Mouse (Mus musculus) G1E (cell line): ENCODE data around the gene Rabgap1. TPM values are rescaled to one million over a fixed set of nuclear protein-coding genes. Genes with fewer than 3 reads are reported as not detected.
A peak's percentile ranks its signal among the peaks of the same experiment; 100 is the strongest.

Experiments
- ATAC-seq: 2 replicates; pipeline ENCODE4 v1.8.0; 2016; ENCODE audit warnings: mild to moderate bottlenecking; ENCODE audit not compliant: insufficient number of reproducible peaks, poor library complexity, low FRiP score, severe bottlenecking; ENCODE audit errors: extremely low read depth
- DNase-seq: peaks from one replicate; pipeline ENCODE4 v3.0.0; 2012; ENCODE audit warnings: low spot score
- H3K27me3 ChIP-seq: 2 replicates; pipeline ENCODE4 v1.6.1; 2012; ENCODE audit warnings: mild to moderate bottlenecking, low read length, inconsistent platforms; ENCODE audit not compliant: insufficient read depth
- H3K36me3 ChIP-seq: replicated peaks from 2 replicates; pipeline ENCODE3; 2012; ENCODE audit warnings: mild to moderate bottlenecking, inconsistent platforms
- H3K4me1 ChIP-seq: 2 replicates; pipeline ENCODE4 v1.6.1; 2012; ENCODE audit warnings: low read depth, low read length, inconsistent platforms, mixed read lengths; ENCODE audit not compliant: insufficient read depth
- H3K4me3 ChIP-seq: 2 replicates; pipeline ENCODE4 v1.5.1; 2012; ENCODE audit warnings: low read depth, mild to moderate bottlenecking, inconsistent platforms, low read length, moderate library complexity, mixed read lengths
- H3K9me3 ChIP-seq: replicated peaks from 2 replicates; pipeline ENCODE4 v1.6.1; 2012; ENCODE audit warnings: inconsistent platforms
- CTCF ChIP-seq: IDR thresholded peaks from 2 replicates; pipeline ENCODE4 v1.5.1; 2012; ENCODE audit warnings: low read depth, low read length, inconsistent platforms, mixed read lengths
- GATA1 ChIP-seq: IDR thresholded peaks from 2 replicates; pipeline ENCODE4 v1.6.1; 2012; ENCODE audit warnings: borderline replicate concordance, low read length, inconsistent platforms, mixed read lengths
- GATA2 ChIP-seq: IDR thresholded peaks from 2 replicates; pipeline ENCODE4 v1.6.1; 2012; ENCODE audit warnings: low read depth, low read length, inconsistent platforms, borderline replicate concordance
- POLR2AphosphoS5 ChIP-seq: IDR thresholded peaks from 2 replicates; pipeline ENCODE4 v1.6.1; 2012; ENCODE audit warnings: low read depth, low read length, inconsistent platforms; ENCODE audit not compliant: insufficient replicate concordance
- TAL1 ChIP-seq: conservative IDR thresholded peaks from 2 replicates; pipeline ENCODE4 v1.6.1; 2012; ENCODE audit warnings: low read depth, low read length, inconsistent platforms, mixed read lengths
- polyA plus RNA-seq: library from polyadenylated mRNA; stranded (reverse); fragments of >175 nt; gene quantifications from 2 replicates; pipeline ENCODE4 v1.2.3, GENCODE M21; 2012
- total RNA-seq, 2 experiments: library from RNA; stranded (forward) in 1 of 2; stranded (reverse) in 1 of 2; fragments of 200-1000 nt in 1 of 2; fragments of >200 nt in 1 of 2; fragmentation: Nextera tagmentation in 1 of 2; gene quantifications; 2 replicates each; pipeline ENCODE4 v1.2.3; 2014 to 2017

Rabgap1 gene
- 76.2 and 80.4 TPM in 2 replicates for total RNA-seq (2014; fragmentation: Nextera tagmentation)
- 83.5 and 101 TPM in 2 replicates for total RNA-seq (2017)
- polyA plus RNA-seq = 2.8 and 4.3 TPM in 2 replicates

- H3K4me1 ChIP-seq = peaks cover 19% of the 10 kb centered on the region
- H3K27me3 ChIP-seq = no peaks in the 10 kb centered on the region
- DNase-seq (peak; percentile 89), ATAC-seq (peak; percentile 97)
- peak within 1 kb of the TSS; percentile 90 for H3K4me3 ChIP-seq
- no peak for TF ChIP-seq CTCF
- TF ChIP-seq GATA2 = no peak
- no peak for TF ChIP-seq GATA1
- no peak for TF ChIP-seq POLR2AphosphoS5
- no peak for TF ChIP-seq TAL1
- no peaks in the 10 kb centered on the region for H3K9me3 ChIP-seq
- H3K36me3 ChIP-seq = peaks cover 27% of the 10 kb centered on the region
Measured at GRCm38 (mm10) chr2:37442611-37443591, at the start of gene Rabgap1, which contains the start of the genes Zbtb26 and Zbtb6. Rabgap1 (plus strand) TSS chr2:37443279. Zbtb26 (minus strand) TSS chr2:37443135. Zbtb6 (minus strand) TSS chr2:37443171.

GRCm38 (mm10) chr2:37395539-37395938 lies 47.5 kb upstream of the Rabgap1 start:
- TF ChIP-seq TAL1 (no peak), GATA1 (no peak), POLR2AphosphoS5 (no peak), GATA2 (no peak), CTCF (no peak)
- Histone ChIP-seq H3K27me3 (no peaks in the 10 kb centered on the region), H3K4me3 (no peak overlapping the region), H3K36me3 (peaks cover 55% of the 10 kb centered on the region), H3K9me3 (no peaks in the 10 kb centered on the region), H3K4me1 (no peaks in the 10 kb centered on the region)
- no peak for DNase-seq
- no peak for ATAC-seq

GRCm38 (mm10) chr2:37421903-37422302 lies 21.2 kb upstream of the Rabgap1 start:
- Histone ChIP-seq H3K9me3 (no peaks in the 10 kb centered on the region), H3K36me3 (peaks cover 8% of the 10 kb centered on the region), H3K27me3 (no peaks in the 10 kb centered on the region), H3K4me1 (peaks cover 23% of the 10 kb centered on the region), H3K4me3 (peak overlapping the region; percentile 81)
- ATAC-seq = no peak
- DNase-seq = no peak
- TF ChIP-seq CTCF (no peak), GATA1 (no peak), POLR2AphosphoS5 (no peak), GATA2 (no peak), TAL1 (no peak)

GRCm38 (mm10) chr2:37422306-37423304 lies 20.5 kb upstream of the Rabgap1 start, which contains the start of gene Rc3h2:
Rc3h2 (minus strand) TSS chr2:37422903.
- peaks cover 23% of the 10 kb centered on the region for H3K4me1 ChIP-seq
- H3K9me3 ChIP-seq = no peaks in the 10 kb centered on the region
- H3K4me3 ChIP-seq = peak within 1 kb of the TSS; percentile 81
- peak; percentile 74 for DNase-seq
- TF ChIP-seq GATA2 (no peak), GATA1 (no peak), POLR2AphosphoS5 (no peak), CTCF (no peak), TAL1 (no peak)
- H3K36me3 ChIP-seq = peaks cover 8% of the 10 kb centered on the region
- no peaks in the 10 kb centered on the region for H3K27me3 ChIP-seq
- peak; percentile 84 for ATAC-seq

GRCm38 (mm10) chr2:37423671-37424070 lies 19.4 kb upstream of the Rabgap1 start:
- no peak for TF ChIP-seq GATA1
- no peak for TF ChIP-seq GATA2
- TF ChIP-seq CTCF = no peak
- TF ChIP-seq TAL1 = no peak
- TF ChIP-seq POLR2AphosphoS5 = no peak
- Histone ChIP-seq H3K4me3 (no peak overlapping the region), H3K27me3 (no peaks in the 10 kb centered on the region), H3K9me3 (no peaks in the 10 kb centered on the region), H3K4me1 (peaks cover 26% of the 10 kb centered on the region), H3K36me3 (peaks cover 16% of the 10 kb centered on the region)
- ATAC-seq (no peak), DNase-seq (no peak)
